Comparison of ENCODE assay signal across 8 mouse cellular contexts in genomic region chr11:116109441-116110081, GRCm38 (mm10). TPM values are rescaled to one million over a fixed set of nuclear protein-coding genes. Genes with fewer than 3 reads are reported as not detected.
A peak's percentile ranks its signal among the peaks of the same experiment; 100 is the strongest.
DNase-seq lines count a peak whose midpoint lies in the region; ATAC-seq and TF ChIP-seq lines count a peak whose summit lies in the region.

No protein-coding gene starts in this region.

- peak overlapping the region; percentile 81 for H3K4me3 ChIP-seq in lung, adult 2 months (replicated peaks; ENCODE audit: extremely low read depth, low read depth, low read length)
- peak overlapping the region; percentile 44 for H3K4me3 ChIP-seq in forebrain, embryonic 10.5 days
- H3K4me3 ChIP-seq in intestine, embryonic 14.5 days (ENCODE audit: low read depth, low read length) = peak overlapping the region; percentile 42
- peak overlapping the region; percentile 56 for H3K4me3 ChIP-seq in liver, embryonic 15.5 days (replicated peaks)

- peak overlapping the region; percentile 67 for H3K27ac ChIP-seq in forebrain, embryonic 10.5 days
- no peak overlapping the region for H3K27ac ChIP-seq in intestine, embryonic 14.5 days (ENCODE audit: low read depth)
- no peak overlapping the region for H3K27ac ChIP-seq in liver, embryonic 15.5 days (replicated peaks)

- peaks cover 78% of the 10 kb centered on the region for H3K27me3 ChIP-seq in forebrain, embryonic 10.5 days (ENCODE audit: poor library complexity, severe bottlenecking)
- H3K27me3 ChIP-seq in intestine, embryonic 14.5 days (replicated peaks; ENCODE audit: control insufficient read depth, insufficient read depth, low read length) = peaks cover 45% of the 10 kb centered on the region
- H3K27me3 ChIP-seq in liver, embryonic 15.5 days = peaks cover 68% of the 10 kb centered on the region

- H3K4me1 ChIP-seq in lung, adult 2 months (ENCODE audit: control insufficient read depth, insufficient read depth, low read length) = peaks cover 9% of the 10 kb centered on the region; the same call in 1 of the 2 replicates
- peaks cover 52% of the 10 kb centered on the region for H3K4me1 ChIP-seq in forebrain, embryonic 10.5 days
- H3K4me1 ChIP-seq in intestine, embryonic 14.5 days (replicated peaks; ENCODE audit: control insufficient read depth, insufficient read depth, low read length) = peaks cover 21% of the 10 kb centered on the region
- peaks cover 51% of the 10 kb centered on the region for H3K4me1 ChIP-seq in liver, embryonic 15.5 days (replicated peaks)

- H3K36me3 ChIP-seq in forebrain, embryonic 10.5 days (replicated peaks) = no peaks in the 10 kb centered on the region
- H3K36me3 ChIP-seq in intestine, embryonic 14.5 days (ENCODE audit: control insufficient read depth, insufficient read depth, low read length) = no peaks in the 10 kb centered on the region
- no peaks in the 10 kb centered on the region for H3K36me3 ChIP-seq in liver, embryonic 15.5 days (replicated peaks)

- peak overlapping the region; percentile 27 for H3K9ac ChIP-seq in intestine, embryonic 14.5 days (ENCODE audit: low read length)
- H3K9ac ChIP-seq in liver, embryonic 15.5 days = peak overlapping the region; percentile 23; the same call in 1 of the 2 replicates

- under 1% methylated on average over 67 of the region's 70 CpGs for WGBS in lung, adult 2 months
- 3% methylated on average over 70 of the region's 70 CpGs for WGBS in forebrain, embryonic 10.5 days
- 2% methylated on average over 56 of the region's 70 CpGs for WGBS in intestine, embryonic 14.5 days
- WGBS in liver, embryonic 15.5 days (ENCODE audit: insufficient replicate concordance) = under 1% methylated on average over 70 of the region's 70 CpGs

- DNase-seq in lung, adult 2 months = no peak
- no peak for DNase-seq in lung, postnatal 36 days
- no peak for DNase-seq in forebrain, embryonic 10.5 days (ENCODE audit: extremely low spot score, low spot score)
- peak; percentile 66 for DNase-seq in intestine, embryonic 14.5 days (ENCODE audit: low spot score)
- DNase-seq in retina, postnatal 1 day = peak; percentile 59
- no peak for DNase-seq in layer of hippocampus, postnatal 14 days (ENCODE audit: low spot score in 2 of 2)
- DNase-seq in layer of hippocampus, adult 9-11 months = no peak

- ATAC-seq in intestine, embryonic 14.5 days (replicated peaks; ENCODE audit: low FRiP score, low TSS enrichment, low read depth) = no peak
- no peak for ATAC-seq in liver, embryonic 15.5 days (ENCODE audit: insufficient read depth)

- TF ChIP-seq CTCF in lung, adult 2 months (IDR thresholded peaks at IDR 0.05; ENCODE audit: insufficient read depth, low read length) = no peak

- TF ChIP-seq POLR2A in lung, adult 2 months (IDR thresholded peaks at IDR 0.05; ENCODE audit: borderline replicate concordance, extremely low read depth, low read depth, low read length) = peak; percentile 30; the same call in 1 of the 2 replicates

- no peaks in the 10 kb centered on the region for H3K9me3 ChIP-seq in forebrain, embryonic 10.5 days
- H3K9me3 ChIP-seq in intestine, embryonic 14.5 days (ENCODE audit: control insufficient read depth, low read length) = no peaks in the 10 kb centered on the region
- no peaks in the 10 kb centered on the region for H3K9me3 ChIP-seq in liver, embryonic 15.5 days (replicated peaks)

- peak overlapping the region; percentile 68 for H3K4me2 ChIP-seq in intestine, embryonic 14.5 days (ENCODE audit: low read length)
- H3K4me2 ChIP-seq in liver, embryonic 15.5 days = peak overlapping the region; percentile 72

RNA-seq across cellular contexts. Expression of gene Trim47, which starts 17.4 kb away (rescaled TPM):
- 44.6 and 55.5 TPM in 2 replicates for polyA plus RNA-seq in lung, adult 2 months (2012; rRNA removed)
- 2.1 and 2.4 TPM in 2 replicates for polyA plus RNA-seq in forebrain, embryonic 10.5 days (2016; fragmentation: Nextera tagmentation; extraction: Ambion mirVana)
- polyA plus RNA-seq in intestine, embryonic 14.5 days (2014; fragmentation: Nextera tagmentation; extraction: Ambion mirVana) = 10.8 and 13.1 TPM in 2 replicates
- 5.4 and 7.6 TPM in 2 replicates for polyA plus RNA-seq in liver, embryonic 15.5 days (2015; fragmentation: Nextera tagmentation; extraction: Ambion mirVana)
- total RNA-seq in layer of hippocampus, postnatal 14 days (2021) = 1 to 10 TPM; 5.7 to 7.8 TPM

RNA-seq across cellular contexts. Expression of gene Trim65, which starts 21.4 kb away (rescaled TPM):
- 17.3 and 21.4 TPM in 2 replicates for polyA plus RNA-seq in lung, adult 2 months (2012; rRNA removed)
- 1.7 TPM in 2 replicates for polyA plus RNA-seq in forebrain, embryonic 10.5 days (2016; fragmentation: Nextera tagmentation; extraction: Ambion mirVana)
- 5.3 and 5.5 TPM in 2 replicates for polyA plus RNA-seq in intestine, embryonic 14.5 days (2014; fragmentation: Nextera tagmentation; extraction: Ambion mirVana)
- polyA plus RNA-seq in liver, embryonic 15.5 days (2015; fragmentation: Nextera tagmentation; extraction: Ambion mirVana) = 1.2 and 1.5 TPM in 2 replicates
- total RNA-seq in layer of hippocampus, postnatal 14 days (2021) = 1 to 10 TPM; 6.0 to 6.6 TPM

RNA-seq across cellular contexts. Expression of gene Wbp2, which starts 22.8 kb away (rescaled TPM):
- 257 and 267 TPM in 2 replicates for polyA plus RNA-seq in lung, adult 2 months (2012; rRNA removed)
- polyA plus RNA-seq in forebrain, embryonic 10.5 days (2016; fragmentation: Nextera tagmentation; extraction: Ambion mirVana) = 71.0 and 73.6 TPM in 2 replicates
- polyA plus RNA-seq in intestine, embryonic 14.5 days (2014; fragmentation: Nextera tagmentation; extraction: Ambion mirVana) = 78.0 and 85.0 TPM in 2 replicates
- 83.9 and 93.0 TPM in 2 replicates for polyA plus RNA-seq in liver, embryonic 15.5 days (2015; fragmentation: Nextera tagmentation; extraction: Ambion mirVana)
- total RNA-seq in layer of hippocampus, postnatal 14 days (2021) = 100 to 1,000 TPM; 287 to 295 TPM

RNA-seq across cellular contexts. Expression of gene Mrpl38, which starts 29.1 kb away (rescaled TPM):
- 32.9 and 41.3 TPM in 2 replicates for polyA plus RNA-seq in lung, adult 2 months (2012; rRNA removed)
- polyA plus RNA-seq in forebrain, embryonic 10.5 days (2016; fragmentation: Nextera tagmentation; extraction: Ambion mirVana) = 112 and 114 TPM in 2 replicates
- 111 and 113 TPM in 2 replicates for polyA plus RNA-seq in intestine, embryonic 14.5 days (2014; fragmentation: Nextera tagmentation; extraction: Ambion mirVana)
- 48.8 and 51.1 TPM in 2 replicates for polyA plus RNA-seq in liver, embryonic 15.5 days (2015; fragmentation: Nextera tagmentation; extraction: Ambion mirVana)
- 10 to 100 TPM; 55.3 to 63.7 TPM for total RNA-seq in layer of hippocampus, postnatal 14 days (2021)

RNA-seq across cellular contexts. Expression of gene Unc13d, which starts 31.8 kb away (rescaled TPM):
- 51.6 and 56.4 TPM in 2 replicates for polyA plus RNA-seq in lung, adult 2 months (2012; rRNA removed)
- 3.7 and 3.8 TPM in 2 replicates for polyA plus RNA-seq in forebrain, embryonic 10.5 days (2016; fragmentation: Nextera tagmentation; extraction: Ambion mirVana)
- 2.6 and 3.5 TPM in 2 replicates for polyA plus RNA-seq in intestine, embryonic 14.5 days (2014; fragmentation: Nextera tagmentation; extraction: Ambion mirVana)
- 21.4 and 23.3 TPM in 2 replicates for polyA plus RNA-seq in liver, embryonic 15.5 days (2015; fragmentation: Nextera tagmentation; extraction: Ambion mirVana)
- total RNA-seq in layer of hippocampus, postnatal 14 days (2021) = 1 to 10 TPM; 1.3 to 2.1 TPM

Comparison
In these comparisons a context has a peak if more than half of its experiments do, and no peak if none do; other contexts are left out.
1. DNase-seq: peak in intestine, embryonic 14.5 days (single experiment) and retina, postnatal 1 day (single experiment); none in lung, adult 2 months (single experiment), lung, postnatal 36 days (single experiment), forebrain, embryonic 10.5 days (single experiment), layer of hippocampus, postnatal 14 days (0 of 2) and layer of hippocampus, adult 9-11 months (single experiment).
2. Peak in every context shown above with its lines, with median percentiles within 50 percentile points of each other: H3K4me3 ChIP-seq.